Mouse (Mus musculus): ENCODE measurements at regions not wholly inside any gene's neighbourhood (a gene's known extent, or its start where the extent isn't known, plus 50 kb on each side); places are given as distances from the start of the nearest gene placed in this dataset.

DNA sequence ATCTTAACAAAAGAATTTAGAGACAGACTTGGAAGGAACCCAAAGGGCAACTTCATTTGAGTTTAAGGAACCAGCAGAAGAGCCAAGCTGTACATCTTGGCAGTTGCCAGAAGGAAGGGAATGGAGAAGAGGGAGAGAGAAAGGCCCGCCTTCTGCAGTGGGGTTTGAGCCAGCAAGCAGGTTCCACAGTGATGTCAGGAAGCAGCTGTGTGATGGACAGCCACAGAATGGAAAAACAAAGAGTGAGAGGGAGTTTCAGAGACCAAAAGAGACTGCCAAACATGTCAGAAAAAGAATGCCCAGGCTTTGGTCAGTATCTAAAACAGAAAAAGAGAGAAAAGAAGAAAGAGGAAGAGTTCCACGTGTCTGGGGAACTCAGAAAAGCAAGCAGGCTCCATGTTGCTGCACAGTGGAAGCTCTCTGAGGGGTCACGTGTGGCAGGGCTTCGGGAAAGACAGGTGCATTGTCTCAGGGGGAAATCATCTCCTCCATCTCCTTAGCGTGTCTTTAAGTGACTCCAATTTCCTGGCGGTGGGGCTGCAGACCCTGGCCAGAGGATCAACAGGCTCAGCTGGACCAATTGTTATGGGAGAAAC lies 203.7 kb upstream of the Egln3 start:
- Histone ChIP-seq H3K9me3 (ENCODE audit: low read length) (peaks cover 36% of the 10 kb centered on the region), H3K27me3 (ENCODE audit: insufficient read depth, low read length) (no peaks in the 10 kb centered on the region), H3K4me3 (replicated peaks; ENCODE audit: low read length) (no peak overlapping the region), H3K4me1 (replicated peaks; ENCODE audit: low read depth, low read length) (peaks cover 17% of the 10 kb centered on the region), H3K36me3 (ENCODE audit: insufficient read depth, low read length) (no peaks in the 10 kb centered on the region)
- no peak for TF ChIP-seq NANOG (IDR thresholded peaks at IDR 0.05; ENCODE audit: borderline replicate concordance, low read length)

DNA sequence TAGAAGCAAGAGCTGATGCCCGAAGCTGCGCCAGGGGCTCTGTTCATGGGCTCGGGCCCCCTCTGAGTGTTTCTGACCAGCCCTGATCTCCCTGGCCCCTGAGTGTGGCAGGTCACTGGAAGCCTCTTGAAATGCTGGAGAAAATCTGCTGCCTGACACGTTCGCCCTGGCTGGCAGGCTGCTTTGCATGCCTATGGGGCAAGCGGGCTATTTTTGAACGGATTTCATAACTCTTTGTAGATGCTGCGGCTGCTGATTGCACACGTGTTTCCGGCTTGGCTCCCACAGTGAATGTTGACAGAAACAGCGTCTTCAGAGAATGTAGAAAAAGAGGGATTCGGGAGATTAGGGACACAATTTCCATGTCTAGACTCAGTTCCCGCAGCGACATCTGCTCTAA lies 201.4 kb upstream of the Egln3 start:
- peaks cover 49% of the 10 kb centered on the region for H3K9me3 ChIP-seq (ENCODE audit: low read length)
- TF ChIP-seq NANOG (IDR thresholded peaks at IDR 0.05; ENCODE audit: borderline replicate concordance, low read length) = no peak
- TF ChIP-seq POU5F1 (IDR thresholded peaks at IDR 0.05; ENCODE audit: borderline replicate concordance, low read length) = no peak
- TF ChIP-seq CTCF (conservative IDR thresholded peaks at IDR 0.05; ENCODE audit: low read length) = no peak
- H3K27me3 ChIP-seq (ENCODE audit: insufficient read depth, low read length) = no peaks in the 10 kb centered on the region

DNA sequence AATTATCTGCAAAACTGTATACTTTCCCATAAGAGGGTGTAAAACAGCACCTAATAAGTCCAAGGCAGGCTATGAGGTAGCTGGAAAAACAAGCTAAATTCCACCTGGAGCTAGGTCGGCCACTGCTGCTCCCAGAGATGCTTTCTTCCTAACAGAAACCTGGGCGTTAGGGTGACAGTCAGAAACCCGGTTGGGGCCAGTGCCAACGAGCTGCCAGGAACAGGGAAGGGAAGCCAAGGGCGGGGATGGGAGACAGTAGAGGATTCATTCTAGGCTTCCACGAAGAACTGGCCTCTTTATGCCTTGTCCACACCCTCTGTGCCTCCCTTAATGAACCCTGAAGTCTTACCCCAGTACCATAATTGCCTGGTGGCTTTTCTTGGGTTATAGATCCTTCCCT lies 198.9 kb upstream of the Egln3 start:
- no peak overlapping the region for H3K4me3 ChIP-seq (replicated peaks; ENCODE audit: low read length)
- H3K36me3 ChIP-seq (ENCODE audit: insufficient read depth, low read length) = no peaks in the 10 kb centered on the region
- no peaks in the 10 kb centered on the region for H3K27me3 ChIP-seq (ENCODE audit: insufficient read depth, low read length)
- H3K9me3 ChIP-seq (ENCODE audit: low read length) = peaks cover 49% of the 10 kb centered on the region
- peaks cover 10% of the 10 kb centered on the region; the same call in 1 of the 2 replicates for H3K4me1 ChIP-seq (replicated peaks; ENCODE audit: low read depth, low read length)
- TF ChIP-seq CTCF (conservative IDR thresholded peaks at IDR 0.05; ENCODE audit: low read length) (no peak), NANOG (IDR thresholded peaks at IDR 0.05; ENCODE audit: borderline replicate concordance, low read length) (no peak), POU5F1 (IDR thresholded peaks at IDR 0.05; ENCODE audit: borderline replicate concordance, low read length) (no peak)

More for the DNA sequence above, 201.4 kb upstream of the Egln3 start:
- H3K36me3 ChIP-seq (ENCODE audit: insufficient read depth, low read length) = no peaks in the 10 kb centered on the region
- H3K4me1 ChIP-seq (replicated peaks; ENCODE audit: low read depth, low read length) = peaks cover 12% of the 10 kb centered on the region
- no peak overlapping the region for H3K4me3 ChIP-seq (replicated peaks; ENCODE audit: low read length)

GRCm38 (mm10) chr12:54401665-54402064 lies 198.0 kb upstream of the Egln3 start:
- no peaks in the 10 kb centered on the region for H3K27me3 ChIP-seq (ENCODE audit: insufficient read depth, low read length)
- peaks cover 42% of the 10 kb centered on the region for H3K9me3 ChIP-seq (ENCODE audit: low read length)
- TF ChIP-seq NANOG (IDR thresholded peaks at IDR 0.05; ENCODE audit: borderline replicate concordance, low read length) (no peak), POU5F1 (IDR thresholded peaks at IDR 0.05; ENCODE audit: borderline replicate concordance, low read length) (no peak), CTCF (conservative IDR thresholded peaks at IDR 0.05; ENCODE audit: low read length) (no peak)
- H3K36me3 ChIP-seq (ENCODE audit: insufficient read depth, low read length) = no peaks in the 10 kb centered on the region
- H3K4me3 ChIP-seq (replicated peaks; ENCODE audit: low read length) = no peak overlapping the region
- H3K4me1 ChIP-seq (replicated peaks; ENCODE audit: low read depth, low read length) = peaks cover 10% of the 10 kb centered on the region; the same call in 1 of the 2 replicates

DNA sequence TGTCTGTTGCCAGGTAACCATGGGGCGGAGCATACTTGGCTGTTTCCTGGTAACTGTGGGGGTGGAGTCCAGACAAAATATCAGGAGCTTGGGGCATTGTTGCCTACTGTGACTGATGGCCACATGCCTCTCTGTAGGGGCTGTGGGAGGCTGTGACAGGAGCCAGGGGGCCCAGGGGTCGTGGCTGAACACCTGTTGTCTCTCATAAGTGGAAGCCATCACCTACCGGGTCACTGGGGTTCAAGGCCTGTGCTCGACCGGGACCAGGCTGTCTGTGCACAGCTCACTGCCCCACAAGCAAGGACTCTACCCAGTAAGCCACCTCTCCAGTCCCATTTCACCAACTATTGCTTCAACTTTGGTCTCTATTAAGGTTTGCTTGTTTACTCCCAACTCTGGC lies 196.4 kb upstream of the Egln3 start:
- Histone ChIP-seq H3K36me3 (ENCODE audit: insufficient read depth, low read length) (no peaks in the 10 kb centered on the region), H3K4me3 (replicated peaks; ENCODE audit: low read length) (no peak overlapping the region), H3K4me1 (replicated peaks; ENCODE audit: low read depth, low read length) (peaks cover 10% of the 10 kb centered on the region; the same call in 1 of the 2 replicates), H3K27me3 (ENCODE audit: insufficient read depth, low read length) (no peaks in the 10 kb centered on the region), H3K9me3 (ENCODE audit: low read length) (peaks cover 32% of the 10 kb centered on the region)
- TF ChIP-seq POU5F1 (IDR thresholded peaks at IDR 0.05; ENCODE audit: borderline replicate concordance, low read length) = no peak
- no peak for TF ChIP-seq NANOG (IDR thresholded peaks at IDR 0.05; ENCODE audit: borderline replicate concordance, low read length)

DNA sequence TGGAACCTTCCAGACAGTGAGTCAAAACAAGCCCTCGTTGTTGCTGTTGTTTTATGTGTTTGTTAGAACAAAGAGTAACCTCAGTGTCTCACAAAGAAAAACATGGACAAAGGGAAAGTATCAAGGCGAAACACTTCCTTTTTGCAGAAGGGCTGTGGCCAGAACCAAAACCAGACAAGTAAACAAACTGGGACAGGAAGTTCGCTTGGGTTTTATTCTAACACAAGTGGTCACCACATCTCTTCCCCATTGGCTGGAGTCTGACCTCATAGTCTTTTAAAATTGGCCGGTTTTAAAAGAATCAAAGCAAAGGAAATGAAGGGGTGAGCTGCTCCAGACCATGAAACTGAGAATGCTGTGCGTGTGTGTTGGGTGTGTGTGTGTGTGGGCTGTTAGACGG lies 194.4 kb upstream of the Egln3 start:
- no peak overlapping the region for H3K4me3 ChIP-seq (replicated peaks; ENCODE audit: low read length)
- peaks cover 10% of the 10 kb centered on the region; the same call in 1 of the 2 replicates for H3K4me1 ChIP-seq (replicated peaks; ENCODE audit: low read depth, low read length)
- H3K36me3 ChIP-seq (ENCODE audit: insufficient read depth, low read length) = no peaks in the 10 kb centered on the region
- TF ChIP-seq NANOG (IDR thresholded peaks at IDR 0.05; ENCODE audit: borderline replicate concordance, low read length) (no peak), POU5F1 (IDR thresholded peaks at IDR 0.05; ENCODE audit: borderline replicate concordance, low read length) (no peak), CTCF (conservative IDR thresholded peaks at IDR 0.05; ENCODE audit: low read length) (no peak)
- peaks cover 29% of the 10 kb centered on the region for H3K9me3 ChIP-seq (ENCODE audit: low read length)
- H3K27me3 ChIP-seq (ENCODE audit: insufficient read depth, low read length) = no peaks in the 10 kb centered on the region

DNA sequence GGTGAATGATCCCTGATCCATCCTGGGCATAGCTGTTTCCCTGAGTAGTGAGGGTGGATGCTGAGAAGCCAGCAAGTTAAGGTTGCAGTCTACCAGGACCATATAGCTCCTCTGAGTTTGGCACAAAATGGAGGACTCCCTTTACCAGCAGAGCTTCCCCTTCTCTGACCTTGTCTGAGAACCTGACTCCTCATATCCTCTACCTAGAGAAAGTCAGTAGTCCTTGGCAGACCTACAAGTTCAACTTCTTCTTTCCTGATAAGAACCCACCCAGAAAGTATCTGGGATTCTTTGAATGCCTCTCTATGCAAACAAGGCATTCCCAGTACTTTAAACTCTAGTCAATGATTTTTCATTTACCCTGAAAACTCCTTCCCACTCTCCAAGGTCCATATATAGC lies 193.3 kb upstream of the Egln3 start:
- Histone ChIP-seq H3K4me3 (replicated peaks; ENCODE audit: low read length) (no peak overlapping the region), H3K36me3 (ENCODE audit: insufficient read depth, low read length) (no peaks in the 10 kb centered on the region), H3K9me3 (ENCODE audit: low read length) (peaks cover 25% of the 10 kb centered on the region), H3K27me3 (ENCODE audit: insufficient read depth, low read length) (no peaks in the 10 kb centered on the region), H3K4me1 (replicated peaks; ENCODE audit: low read depth, low read length) (peaks cover 10% of the 10 kb centered on the region; the same call in 1 of the 2 replicates)
- TF ChIP-seq POU5F1 (IDR thresholded peaks at IDR 0.05; ENCODE audit: borderline replicate concordance, low read length) = no peak
- no peak for TF ChIP-seq CTCF (conservative IDR thresholded peaks at IDR 0.05; ENCODE audit: low read length)
- no peak for TF ChIP-seq NANOG (IDR thresholded peaks at IDR 0.05; ENCODE audit: borderline replicate concordance, low read length)

GRCm38 (mm10) chr12:54396341-54396740 lies 192.7 kb upstream of the Egln3 start:
- TF ChIP-seq NANOG (IDR thresholded peaks at IDR 0.05; ENCODE audit: borderline replicate concordance, low read length) (no peak), POU5F1 (IDR thresholded peaks at IDR 0.05; ENCODE audit: borderline replicate concordance, low read length) (no peak), CTCF (conservative IDR thresholded peaks at IDR 0.05; ENCODE audit: low read length) (no peak)

GRCm38 (mm10) chr12:54385401-54385800 lies 181.7 kb upstream of the Egln3 start:
- Histone ChIP-seq H3K9me3 (ENCODE audit: low read length) (peaks cover 19% of the 10 kb centered on the region), H3K36me3 (ENCODE audit: insufficient read depth, low read length) (no peaks in the 10 kb centered on the region), H3K27me3 (ENCODE audit: insufficient read depth, low read length) (no peaks in the 10 kb centered on the region), H3K4me3 (replicated peaks; ENCODE audit: low read length) (no peak overlapping the region), H3K4me1 (replicated peaks; ENCODE audit: low read depth, low read length) (peaks cover 9% of the 10 kb centered on the region)
- no peak for TF ChIP-seq CTCF (conservative IDR thresholded peaks at IDR 0.05; ENCODE audit: low read length)
- no peak for TF ChIP-seq NANOG (IDR thresholded peaks at IDR 0.05; ENCODE audit: borderline replicate concordance, low read length)
- TF ChIP-seq POU5F1 (IDR thresholded peaks at IDR 0.05; ENCODE audit: borderline replicate concordance, low read length) = no peak

More at GRCm38 (mm10) chr12:54396341-54396740, 192.7 kb upstream of the Egln3 start:
- H3K27me3 ChIP-seq (ENCODE audit: insufficient read depth, low read length) = no peaks in the 10 kb centered on the region
- H3K36me3 ChIP-seq (ENCODE audit: insufficient read depth, low read length) = no peaks in the 10 kb centered on the region
- H3K9me3 ChIP-seq (ENCODE audit: low read length) = peaks cover 19% of the 10 kb centered on the region
- H3K4me1 ChIP-seq (replicated peaks; ENCODE audit: low read depth, low read length) = peaks cover 10% of the 10 kb centered on the region; the same call in 1 of the 2 replicates
- H3K4me3 ChIP-seq (replicated peaks; ENCODE audit: low read length) = no peak overlapping the region

Measured in E14TG2a.4 (cell line).